Mouse (Mus musculus) stomach, postnatal 0 days (tissue): ENCODE results near the gene Olfr541. TPM values are rescaled to one million over a fixed set of nuclear protein-coding genes. Genes with fewer than 3 reads are reported as not detected.

Experiments used
- ATAC-seq: fragments of 200-750 bp; cut with Nextera tagmentation; 2 replicates; pipeline ENCODE4 v1.8.0; 2017; ENCODE audit not compliant: low FRiP score, low TSS enrichment
- DNase-seq: peaks from one replicate; pipeline ENCODE4 v3.0.0-alpha.2; 2016; ENCODE audit warnings: low spot score
- H3K27ac ChIP-seq: fragments of 300-500 bp; sonication (generic); replicated peaks from 2 replicates; pipeline ENCODE4 v1.5.1; 2014; ENCODE audit warnings: mild to moderate bottlenecking, control low read depth
- H3K27me3 ChIP-seq: fragments of 300-500 bp; sonication (generic); 2 replicates; pipeline ENCODE4 v1.6.1; 2014; ENCODE audit warnings: low read length; ENCODE audit not compliant: control insufficient read depth, insufficient read depth
- H3K36me3 ChIP-seq: fragments of 300-500 bp; sonication (generic); 2 replicates; pipeline ENCODE4 v1.6.1; 2014; ENCODE audit warnings: low read length, mixed read lengths; ENCODE audit not compliant: control insufficient read depth, insufficient read depth
- H3K4me1 ChIP-seq: fragments of 300-500 bp; sonication (generic); replicated peaks from 2 replicates; pipeline ENCODE4 v1.6.1; 2014; ENCODE audit warnings: antibody characterized with exemption; ENCODE audit not compliant: control insufficient read depth, insufficient read depth
- H3K4me2 ChIP-seq: fragments of 300-500 bp; sonication (generic); replicated peaks from 2 replicates; pipeline ENCODE4 v1.6.1; 2014; ENCODE audit warnings: low read depth, mild to moderate bottlenecking, control low read depth, moderate library complexity
- H3K4me3 ChIP-seq: fragments of 300-500 bp; sonication (generic); 2 replicates; pipeline ENCODE4 v1.5.1; 2014; ENCODE audit warnings: low read depth, low read length, control low read depth
- H3K9ac ChIP-seq: fragments of 300-500 bp; sonication (generic); 2 replicates; pipeline ENCODE4 v1.6.1; 2014; ENCODE audit warnings: mild to moderate bottlenecking, low read length, control low read depth, mixed read lengths
- H3K9me3 ChIP-seq: fragments of 300-500 bp; sonication (generic); 2 replicates; pipeline ENCODE4 v1.6.1; 2016; ENCODE audit warnings: low read length; ENCODE audit not compliant: control insufficient read depth
- CTCF ChIP-seq: IDR thresholded peaks from 2 replicates; pipeline ENCODE4 v1.5.1; 2016; ENCODE audit warnings: antibody characterized with exemption, low read depth, mild to moderate bottlenecking, moderate library complexity
- EP300 ChIP-seq: optimal IDR thresholded peaks from 2 replicates; pipeline ENCODE3; 2016; ENCODE audit warnings: antibody characterized with exemption
- WGBS: fragments of 180-500 bp; shearing (Covaris S2); extraction: QIAGEN DNeasy Blood & Tissue Kit; methylation state at CpG from one replicate; pipeline ENCODE4 v1.1.7; 2014; 5-methylcytosine and 5-hydroxymethylcytosine counted together
- polyA plus RNA-seq: library from polyadenylated mRNA; unstranded; fragments of >200 nt; fragmentation: Nextera tagmentation; extraction: Ambion mirVana; gene quantifications from 2 replicates; pipeline ENCODE4 v1.2.1, GENCODE M21; 2015

Gene Olfr541
- polyA plus RNA-seq, 1 experiment from 2014 or later, result not detected

- no peak overlapping the region for H3K4me3 ChIP-seq
- no peak for ATAC-seq
- 81% methylated on average over 3 of the region's 3 CpGs for WGBS
These were observed 50.3 kb downstream of the Olfr541 start for GRCm38 (mm10) chr7:140747402-140747801.

GRCm38 (mm10) chr7:140748116-140748826, 51.2 kb downstream of the Olfr541 start:
- Histone ChIP-seq H3K27me3 (no peaks in the 10 kb centered on the region), H3K36me3 (no peaks in the 10 kb centered on the region), H3K9me3 (no peaks in the 10 kb centered on the region), H3K27ac (no peak overlapping the region), H3K4me3 (no peak overlapping the region), H3K9ac (no peak overlapping the region), H3K4me1 (no peaks in the 10 kb centered on the region), H3K4me2 (no peak overlapping the region)
- DNase-seq, result no peak
- 73% methylated on average over 6 of the region's 6 CpGs for WGBS
- TF ChIP-seq CTCF (no peak), EP300 (no peak)
- no peak for ATAC-seq

More at GRCm38 (mm10) chr7:140747402-140747801, 50.3 kb downstream of the Olfr541 start:
- H3K27me3 ChIP-seq, result no peaks in the 10 kb centered on the region
- no peak overlapping the region for H3K4me2 ChIP-seq
- H3K36me3 ChIP-seq, result no peaks in the 10 kb centered on the region
- H3K9me3 ChIP-seq, result no peaks in the 10 kb centered on the region
- no peak for DNase-seq
- H3K27ac ChIP-seq, result no peak overlapping the region
- TF ChIP-seq CTCF (no peak), EP300 (no peak)
- H3K9ac ChIP-seq, result no peak overlapping the region
- no peaks in the 10 kb centered on the region for H3K4me1 ChIP-seq

- WGBS, result 73% methylated on average over 3 of the region's 3 CpGs
- no peak overlapping the region for H3K4me2 ChIP-seq
- H3K9ac ChIP-seq, result no peak overlapping the region
- TF ChIP-seq CTCF, result no peak
- TF ChIP-seq EP300, result no peak
- no peaks in the 10 kb centered on the region for H3K27me3 ChIP-seq
- no peak for ATAC-seq
- no peaks in the 10 kb centered on the region for H3K36me3 ChIP-seq
- no peaks in the 10 kb centered on the region for H3K4me1 ChIP-seq
- H3K9me3 ChIP-seq, result no peaks in the 10 kb centered on the region
- H3K27ac ChIP-seq, result no peak overlapping the region
- no peak for DNase-seq
- H3K4me3 ChIP-seq, result no peak overlapping the region
These were observed 51.7 kb downstream of the Olfr541 start for GRCm38 (mm10) chr7:140748827-140749160.

DNA sequence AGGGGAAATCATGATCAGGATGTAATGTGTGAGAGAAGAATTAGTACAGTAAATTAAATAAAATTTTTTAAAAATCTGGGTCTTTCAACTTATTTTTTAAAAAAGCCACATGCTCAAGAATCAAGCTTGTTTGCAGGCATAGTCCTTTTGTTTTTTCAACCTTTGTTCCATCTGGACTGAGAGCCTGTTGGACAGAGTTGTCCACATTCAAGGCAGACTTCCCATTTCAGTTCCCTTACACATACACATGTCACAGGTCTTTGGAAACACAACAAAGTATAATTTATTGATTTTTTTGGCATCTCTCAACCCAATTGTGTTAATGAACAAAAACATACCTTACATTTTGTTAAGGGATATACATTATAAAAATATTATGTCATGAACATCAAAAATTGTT, 57.5 kb downstream of the Olfr541 start:
- TF ChIP-seq EP300, result no peak
- TF ChIP-seq CTCF, result no peak
- Histone ChIP-seq H3K9ac (no peak overlapping the region), H3K9me3 (no peaks in the 10 kb centered on the region), H3K4me2 (no peak overlapping the region), H3K27ac (no peak overlapping the region), H3K36me3 (no peaks in the 10 kb centered on the region), H3K4me3 (no peak overlapping the region), H3K27me3 (no peaks in the 10 kb centered on the region), H3K4me1 (no peaks in the 10 kb centered on the region)
- DNase-seq, result no peak
- ATAC-seq, result no peak

Other genes starting within 250 kb of the Olfr541 start
- gene Olfr533, start 233.9 kb upstream of the Olfr541 start, polyA plus RNA-seq, result not detected in 2 replicates
- gene Olfr535, start 213.1 kb upstream of the Olfr541 start, polyA plus RNA-seq, result not detected in 2 replicates
- not detected in 2 replicates for gene Olfr536, start 189.9 kb upstream of the Olfr541 start, polyA plus RNA-seq
- not detected in 2 replicates for gene Olfr538, start 129.4 kb upstream of the Olfr541 start, polyA plus RNA-seq
- gene Olfr46, start 96.0 kb upstream of the Olfr541 start, polyA plus RNA-seq, result 0.02 TPM in 1 of 2 replicates, not detected in the other
- not detected in 2 replicates for gene Olfr61, start 68.3 kb upstream of the Olfr541 start, polyA plus RNA-seq
- gene Olfr53, start 50.8 kb upstream of the Olfr541 start, polyA plus RNA-seq, result not detected in 2 replicates
- 0.01 TPM in 1 of 2 replicates, not detected in the other for gene Olfr539, start 37.3 kb upstream of the Olfr541 start, polyA plus RNA-seq
- not detected in 2 replicates for gene Olfr45, start 15.3 kb upstream of the Olfr541 start, polyA plus RNA-seq
- 0.52 and 0.85 TPM in 2 replicates for gene Cyp2e1, start 66.5 kb downstream of the Olfr541 start, polyA plus RNA-seq
- gene Syce1, start 90.6 kb downstream of the Olfr541 start, polyA plus RNA-seq, result 0.11 and 0.16 TPM in 2 replicates
- gene Zfp941, start 124.9 kb downstream of the Olfr541 start, polyA plus RNA-seq, result 0.59 and 0.65 TPM in 2 replicates
- 21.9 and 22.7 TPM in 2 replicates for gene Urah, start 137.8 kb downstream of the Olfr541 start, polyA plus RNA-seq
- not detected in 2 replicates for gene Scgb1c1, start 148.3 kb downstream of the Olfr541 start, polyA plus RNA-seq
- not detected in 2 replicates for gene Odf3, start 150.5 kb downstream of the Olfr541 start, polyA plus RNA-seq
- gene Gm45785, start 159.1 kb downstream of the Olfr541 start, polyA plus RNA-seq, result not detected in 2 replicates
- 49.0 and 49.1 TPM in 2 replicates for gene Ric8a, start 159.7 kb downstream of the Olfr541 start, polyA plus RNA-seq
- gene Bet1l, start 160.3 kb downstream of the Olfr541 start, polyA plus RNA-seq, result 44.5 and 49.0 TPM in 2 replicates
- gene Psmd13, start 184.7 kb downstream of the Olfr541 start, polyA plus RNA-seq, result 160 and 166 TPM in 2 replicates
- gene Sirt3, start 185.0 kb downstream of the Olfr541 start, polyA plus RNA-seq, result 17.9 and 19.0 TPM in 2 replicates
- 1.3 and 2.6 TPM in 2 replicates for gene Cox8b, start 203.2 kb downstream of the Olfr541 start, polyA plus RNA-seq
- gene Nlrp6, start 223.6 kb downstream of the Olfr541 start, polyA plus RNA-seq, result 1.6 and 1.7 TPM in 2 replicates
- gene Pgghg, start 244.1 kb downstream of the Olfr541 start, polyA plus RNA-seq, result 10.1 and 12.3 TPM in 2 replicates